Mouse (Mus musculus): ENCODE results near the gene Ccdc120.

Ccdc120 gene

GRCm38 (mm10) chrX:7750432-7751116 lies at the start of gene Ccdc120:
TSS of gene Ccdc120 (minus strand) at chrX:7750905.
- DNase-seq = peak; percentile 70

- DNase-seq = no peak
Measured at GRCm38 (mm10) chrX:7797327-7797726, 46.6 kb upstream of the Ccdc120 start.

- peak; percentile 32 for DNase-seq
Measured at GRCm38 (mm10) chrX:7795016-7795415, 44.3 kb upstream of the Ccdc120 start.

GRCm38 (mm10) chrX:7793361-7793760 lies 42.7 kb upstream of the Ccdc120 start:
- DNase-seq = peak; percentile 7

GRCm38 (mm10) chrX:7790309-7790708 lies 39.6 kb upstream of the Ccdc120 start:
- no peak for DNase-seq

- peak; percentile 88 for DNase-seq
Measured at GRCm38 (mm10) chrX:7789542-7790136, 38.9 kb upstream of the Ccdc120 start, which contains the start of gene Gripap1. TSS of gene Gripap1 (plus strand) at chrX:7789765.

- DNase-seq = no peak
Measured at GRCm38 (mm10) chrX:7782603-7783092, 31.9 kb upstream of the Ccdc120 start.

GRCm38 (mm10) chrX:7779294-7779693 lies 28.6 kb upstream of the Ccdc120 start:
- DNase-seq = no peak

GRCm38 (mm10) chrX:7778450-7779244 lies 27.9 kb upstream of the Ccdc120 start:
- no peak for DNase-seq

GRCm38 (mm10) chrX:7776329-7777082 lies 25.8 kb upstream of the Ccdc120 start:
- peak; percentile 73 for DNase-seq

GRCm38 (mm10) chrX:7775501-7776205 lies 24.9 kb upstream of the Ccdc120 start:
- no peak for DNase-seq

- peak; percentile 46 for DNase-seq
Measured at GRCm38 (mm10) chrX:7772766-7773165, 22.1 kb upstream of the Ccdc120 start.

- DNase-seq = no peak
Measured at GRCm38 (mm10) chrX:7769302-7770017, 18.8 kb upstream of the Ccdc120 start.

GRCm38 (mm10) chrX:7765764-7766163 lies 15.1 kb upstream of the Ccdc120 start:
- DNase-seq = peak; percentile 76

- peak; percentile 17 for DNase-seq
Measured at GRCm38 (mm10) chrX:7765281-7765670, 14.6 kb upstream of the Ccdc120 start.

- DNase-seq = no peak
Measured at GRCm38 (mm10) chrX:7764657-7765280, 14.1 kb upstream of the Ccdc120 start.

- peak; percentile 60 for DNase-seq
Measured at GRCm38 (mm10) chrX:7763631-7764393, 13.1 kb upstream of the Ccdc120 start.

GRCm38 (mm10) chrX:7762921-7763197 lies 12.2 kb upstream of the Ccdc120 start:
- DNase-seq = no peak

- peak; percentile 96 for DNase-seq
Measured at GRCm38 (mm10) chrX:7762137-7762920, 11.6 kb upstream of the Ccdc120 start, which contains the start of gene Tfe3. TSS of gene Tfe3 (plus strand) at chrX:7762560.

All from lung, postnatal 36 days (tissue).